Mouse (Mus musculus) ovary, postnatal 10 days (tissue): ENCODE results near the gene 4930480E11Rik.
"Not testable (repeated sequence)": the region's sequence is repeated elsewhere in the genome, so short reads cannot be mapped to it uniquely, and the experiment has no call there.

Source experiments
- DNase-seq: peaks from one replicate; pipeline ENCODE4 v3.0.0; 2022; ENCODE audit warnings: low spot score

The 4930480E11Rik gene

DNA sequence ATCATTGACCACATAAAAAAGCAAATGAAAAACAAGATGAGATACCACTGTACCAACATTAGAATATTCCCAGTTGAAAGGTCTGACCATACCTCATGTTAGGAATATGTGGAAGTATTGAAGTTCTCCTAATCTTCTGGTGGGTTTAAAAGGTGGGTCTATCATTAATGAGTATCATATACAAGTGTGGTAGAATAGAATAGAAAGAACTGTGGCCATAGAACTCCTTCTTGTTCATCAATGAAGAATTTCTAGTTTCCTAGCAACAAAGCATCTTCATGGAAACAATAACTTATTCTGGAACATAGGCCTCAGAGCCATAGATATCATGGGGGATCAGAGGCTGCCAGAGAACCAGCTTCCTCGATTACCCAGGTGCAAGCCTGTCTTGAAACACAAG, at the start of gene 4930480E11Rik:
4930480E11Rik (plus strand) TSS at position 301 of the 400 bp plus-strand sequence.
- no peak for DNase-seq

DNA sequence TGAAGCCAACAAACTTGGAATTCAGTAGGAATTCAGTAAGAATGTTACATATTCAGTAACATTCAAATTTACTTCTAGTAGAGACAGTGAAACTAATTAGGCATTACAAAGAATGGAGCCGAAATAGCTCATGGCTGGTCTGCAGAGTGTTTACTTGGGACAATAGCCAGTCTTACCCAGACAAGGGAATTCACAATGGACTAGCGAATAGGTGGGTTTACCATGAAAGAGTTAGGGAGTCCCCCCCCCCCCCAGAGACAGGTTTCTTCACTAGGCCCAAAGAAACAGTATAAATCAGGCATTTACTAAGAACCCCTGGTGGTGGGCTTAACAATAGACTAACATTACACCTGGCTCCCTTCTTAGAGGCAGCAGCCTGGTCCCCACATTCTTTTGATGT, 33.9 kb downstream of the 4930480E11Rik start:
- not testable (repeated sequence) for DNase-seq
